In genomic region chr8:83955106-83955957, GRCm38 (mm10) we compare ENCODE assay signal across 8 mouse cellular contexts. TPM values are rescaled to one million over a fixed set of nuclear protein-coding genes. Genes with fewer than 3 reads are reported as not detected.
DNase-seq lines count a peak whose midpoint lies in the region; ATAC-seq lines count a peak whose summit lies in the region.

Gene Gm10644 (minus strand): TSS chr8:83955205.
Gene Asf1b (plus strand): TSS chr8:83955507.

- peak; percentile 90 for ATAC-seq in inflammation-experienced regulatory T-cells, adult 6 months
- ATAC-seq in megakaryocyte-erythroid progenitor cell, adult 5-6 weeks (replicated peaks; ENCODE audit: low FRiP score, low TSS enrichment, poor library complexity, severe bottlenecking) = peak; percentile 96

- DNase-seq in adrenal gland, adult (ENCODE audit: inconsistent age in 2 of 2, low spot score in 1 of 2) = peak; percentile 99
- peak; percentile 100 for DNase-seq in embryo, embryonic 10.5 days (ENCODE audit: low spot score)
- DNase-seq in gastrocnemius, postnatal 14 days = peak; percentile 98
- peak; percentile 99 to 100 for DNase-seq in left cerebral cortex, postnatal 10 days (ENCODE audit: extremely low spot score in 1 of 2, low spot score in 2 of 2)
- peak; percentile 98 for DNase-seq in right cerebral cortex, postnatal 25 days
- peak; percentile 98 for DNase-seq in urinary bladder, postnatal 4 days (ENCODE audit: low spot score in 2 of 2)

- intact Hi-C loops in gastrocnemius, postnatal 14 days (cut with DNase I; ENCODE audit: low total_unique reads) = no loop called here
- intact Hi-C loops in left cerebral cortex, postnatal 10 days (cut with DNase I) = loop anchor here (10.0 kb wide), 1 partner anchor 231 kb away; no protein-coding TSS in a partner anchor

RNA-seq across cellular contexts. Expression of gene Gm10644, which starts in this region (rescaled TPM):
- total RNA-seq in gastrocnemius, postnatal 14 days (2021) = under 1 TPM; 0.11 to 0.14 TPM
- 1 to 10 TPM in 1 of 3 experiments, under 1 TPM in 2; 0.16 to 1.5 (median 0.52) TPM for polyA plus RNA-seq in inflammation-experienced regulatory T-cells, adult 6 months (2017; shearing (Covaris generic))
- under 1 TPM in 1 of 2 experiments, not detected in 1; 0.11 TPM for total RNA-seq in left cerebral cortex, postnatal 10 days (2021)
- total RNA-seq in megakaryocyte-erythroid progenitor cell, adult 5-6 weeks (2014; fragmentation: Nextera tagmentation) = not detected in 2 replicates
- not detected in 2 replicates for total RNA-seq in megakaryocyte-erythroid progenitor cell, adult 5-6 weeks (2017)

RNA-seq across cellular contexts. Expression of gene Asf1b, which starts in this region (rescaled TPM):
- total RNA-seq in gastrocnemius, postnatal 14 days (2021) = 1 to 10 TPM; 2.0 to 3.1 TPM
- 100 to 1,000 TPM in 1 of 3 experiments, 10 to 100 TPM in 2; 26.0 to 159 (median 26.4) TPM for polyA plus RNA-seq in inflammation-experienced regulatory T-cells, adult 6 months (2017; shearing (Covaris generic))
- 1 to 10 TPM; 1.1 TPM for total RNA-seq in left cerebral cortex, postnatal 10 days (2021)
- total RNA-seq in megakaryocyte-erythroid progenitor cell, adult 5-6 weeks (2014; fragmentation: Nextera tagmentation) = 48.9 and 64.6 TPM in 2 replicates
- 18.5 and 36.5 TPM in 2 replicates for total RNA-seq in megakaryocyte-erythroid progenitor cell, adult 5-6 weeks (2017)

Comparison
In these comparisons a context has a peak if more than half of its experiments do, and no peak if none do; other contexts are left out.
1. Peak in every context shown above with its lines: DNase-seq and ATAC-seq.
2. RNA of gene Asf1b (total RNA-seq): 18.5 to 64.6 TPM in megakaryocyte-erythroid progenitor cell, adult 5-6 weeks; 2.0 to 3.1 TPM in gastrocnemius, postnatal 14 days and 1.1 TPM in left cerebral cortex, postnatal 10 days; every median in the first group is over 4 times any median in the second.